Mouse (Mus musculus): Measurements from ENCODE around the gene Rbfox3.

DNA sequence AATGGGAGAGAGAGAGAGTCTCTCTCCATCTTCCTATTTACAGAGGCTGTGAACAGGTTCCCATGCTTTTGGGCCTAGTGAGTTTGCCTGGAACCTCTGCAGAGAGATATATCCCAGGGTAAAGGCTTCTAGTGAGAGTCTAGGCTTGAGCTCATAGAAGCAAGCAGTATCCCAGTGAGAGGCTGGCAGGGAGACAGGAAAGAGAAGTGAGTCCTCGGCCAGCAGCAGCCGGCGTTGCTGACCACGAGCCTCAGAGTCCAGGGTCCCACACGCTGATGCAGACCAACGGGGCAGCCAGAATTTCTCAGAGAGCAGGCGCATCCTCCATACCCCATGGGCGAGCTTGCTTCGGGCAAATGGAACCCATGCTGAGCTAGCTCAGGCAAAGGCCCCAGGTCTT lies 363.2 kb downstream of the Rbfox3 start:
- no peak for TF ChIP-seq CTCF (IDR thresholded peaks at IDR 0.05; ENCODE audit: low read depth)
- no peak for TF ChIP-seq EP300 (optimal IDR thresholded peaks at IDR 0.05)

Data from stomach, postnatal 0 days (tissue).